Mouse (Mus musculus): ENCODE results near the gene Gramd2.
"Not testable (repeated sequence)": the region's sequence is repeated elsewhere in the genome, so short reads cannot be mapped to it uniquely, and the experiment has no call there.

Gene Gramd2

GRCm38 (mm10) chr9:59723096-59723657 is 43.2 kb downstream of the Gramd2 start:
- DNase-seq (ENCODE audit: low spot score) = peak; percentile 77

- DNase-seq (ENCODE audit: low spot score) = peak; percentile 58
Observed at GRCm38 (mm10) chr9:59723791-59724442, 44.0 kb downstream of the Gramd2 start.

GRCm38 (mm10) chr9:59725515-59725914 is 45.6 kb downstream of the Gramd2 start:
- no peak for DNase-seq (ENCODE audit: low spot score)

GRCm38 (mm10) chr9:59727569-59728286 is 47.8 kb downstream of the Gramd2 start:
- no peak for DNase-seq (ENCODE audit: low spot score)

GRCm38 (mm10) chr9:59731136-59731535 is 51.2 kb downstream of the Gramd2 start:
- no peak for DNase-seq (ENCODE audit: low spot score)

GRCm38 (mm10) chr9:59733075-59733474 is 53.1 kb downstream of the Gramd2 start:
- no peak for DNase-seq (ENCODE audit: low spot score)

- DNase-seq (ENCODE audit: low spot score) = no peak
Observed at GRCm38 (mm10) chr9:59735394-59735793, 55.5 kb downstream of the Gramd2 start.

GRCm38 (mm10) chr9:59740593-59740992 is 60.6 kb downstream of the Gramd2 start:
- DNase-seq (ENCODE audit: low spot score) = no peak

- no peak for DNase-seq (ENCODE audit: low spot score)
Observed at GRCm38 (mm10) chr9:59743903-59744302, 64.0 kb downstream of the Gramd2 start.

- DNase-seq (ENCODE audit: low spot score) = no peak
Observed at GRCm38 (mm10) chr9:59748387-59748786, 68.4 kb downstream of the Gramd2 start.

GRCm38 (mm10) chr9:59748969-59749368 is 69.0 kb downstream of the Gramd2 start:
- peak; percentile 33 for DNase-seq (ENCODE audit: low spot score)

- DNase-seq (ENCODE audit: low spot score) = no peak
Observed at GRCm38 (mm10) chr9:59749581-59750265, 69.8 kb downstream of the Gramd2 start.

- peak; percentile 99 for DNase-seq (ENCODE audit: low spot score)
Observed at GRCm38 (mm10) chr9:59750267-59751065, 70.5 kb downstream of the Gramd2 start, which contains the start of the genes Senp8 and Myo9a. Senp8 (minus strand) TSS chr9:59750710. Myo9a (plus strand) TSS chr9:59750896.

- peak; percentile 76 for DNase-seq (ENCODE audit: low spot score)
Observed at GRCm38 (mm10) chr9:59751066-59751581, 71.2 kb downstream of the Gramd2 start.

GRCm38 (mm10) chr9:59751966-59752365 is 72.0 kb downstream of the Gramd2 start:
- DNase-seq (ENCODE audit: low spot score) = no peak

- no peak for DNase-seq (ENCODE audit: low spot score)
Observed at GRCm38 (mm10) chr9:59755199-59755598, 75.3 kb downstream of the Gramd2 start.

- not testable (repeated sequence) for DNase-seq (ENCODE audit: low spot score)
Observed at GRCm38 (mm10) chr9:59757016-59757415, 77.1 kb downstream of the Gramd2 start.

- no peak for DNase-seq (ENCODE audit: low spot score)
Observed at GRCm38 (mm10) chr9:59760515-59760914, 80.6 kb downstream of the Gramd2 start.

GRCm38 (mm10) chr9:59766966-59767461 is 87.1 kb downstream of the Gramd2 start:
- not testable (repeated sequence) for DNase-seq (ENCODE audit: low spot score)

All from layer of hippocampus, adult 11-12 months (tissue).